Mouse (Mus musculus) embryonic fibroblast, embryonic 13.5 days (primary cell): ENCODE data around the gene Bach2.
A peak's percentile ranks its signal among the peaks of the same experiment; 100 is the strongest.

Source experiments
- CTCF ChIP-seq: IDR thresholded peaks from 2 replicates; pipeline ENCODE4 v1.5.1; 2011; ENCODE audit warnings: mild to moderate bottlenecking, control low read depth, low read length, moderate library complexity, borderline replicate concordance; ENCODE audit not compliant: insufficient read depth
- POLR2A ChIP-seq: IDR thresholded peaks from 2 replicates; pipeline ENCODE4 v1.6.1; 2011; ENCODE audit warnings: low read depth, mild to moderate bottlenecking, control low read depth, low read length, moderate library complexity

- peak; percentile 92; the same call in 1 of the 2 replicates for TF ChIP-seq CTCF
- no peak for TF ChIP-seq POLR2A
Observed at GRCm38 (mm10) chr4:32586596-32586995, 348.0 kb downstream of the Bach2 start.
